Mouse (Mus musculus) lung, embryonic 15.5 days (tissue): Measurements from ENCODE around the gene Ypel2. TPM values are rescaled to one million over a fixed set of nuclear protein-coding genes. Genes with fewer than 3 reads are reported as not detected.
A peak's percentile ranks its signal among the peaks of the same experiment; 100 is the strongest.

ENCODE experiments used
- ATAC-seq: fragments of 200-750 bp; cut with Nextera tagmentation; 2 replicates; pipeline ENCODE4 v1.8.0; 2017; ENCODE audit warnings: moderate number of reproducible peaks, borderline replicate concordance; ENCODE audit not compliant: low FRiP score, low TSS enrichment; ENCODE audit errors: extremely low read depth
- H3K27ac ChIP-seq: fragments of 300-500 bp; sonication (generic); 2 replicates; pipeline ENCODE4 v1.5.1; 2015; ENCODE audit warnings: moderate library complexity, mild to moderate bottlenecking, inconsistent platforms
- H3K27me3 ChIP-seq: fragments of 300-500 bp; sonication (generic); 2 replicates; pipeline ENCODE4 v1.6.1; 2015; ENCODE audit warnings: inconsistent platforms
- H3K36me3 ChIP-seq: fragments of 300-500 bp; sonication (generic); 2 replicates; pipeline ENCODE4 v1.6.1; 2015; ENCODE audit warnings: inconsistent platforms
- H3K4me1 ChIP-seq: fragments of 300-500 bp; sonication (generic); 2 replicates; pipeline ENCODE4 v1.6.1; 2015; ENCODE audit warnings: inconsistent platforms
- H3K4me2 ChIP-seq: fragments of 300-500 bp; sonication (generic); 2 replicates; pipeline ENCODE4 v1.6.1; 2015; ENCODE audit warnings: inconsistent platforms, mild to moderate bottlenecking, moderate library complexity
- H3K4me3 ChIP-seq: fragments of 300-500 bp; sonication (generic); 2 replicates; pipeline ENCODE4 v1.5.1; 2015; ENCODE audit warnings: mild to moderate bottlenecking, inconsistent platforms
- H3K9ac ChIP-seq: fragments of 300-500 bp; sonication (generic); 2 replicates; pipeline ENCODE4 v1.6.1; 2015; ENCODE audit warnings: inconsistent platforms
- H3K9me3 ChIP-seq: fragments of 300-500 bp; sonication (generic); 2 replicates; pipeline ENCODE4 v1.6.1; 2016; ENCODE audit warnings: inconsistent platforms
- WGBS: fragments of 180-500 bp; shearing (Covaris S2); methylation state at CpG from one replicate; pipeline ENCODE4 v1.1.7; 2015; 5-methylcytosine and 5-hydroxymethylcytosine counted together
- polyA plus RNA-seq: library from polyadenylated mRNA; unstranded; fragments of >200 nt; fragmentation: Nextera tagmentation; extraction: Ambion mirVana; gene quantifications from 2 replicates; pipeline ENCODE4 v1.2.1, GENCODE M21; 2015

Gene Ypel2
- polyA plus RNA-seq, 1 experiment from 2014 or later, result 9.4 TPM

DNA sequence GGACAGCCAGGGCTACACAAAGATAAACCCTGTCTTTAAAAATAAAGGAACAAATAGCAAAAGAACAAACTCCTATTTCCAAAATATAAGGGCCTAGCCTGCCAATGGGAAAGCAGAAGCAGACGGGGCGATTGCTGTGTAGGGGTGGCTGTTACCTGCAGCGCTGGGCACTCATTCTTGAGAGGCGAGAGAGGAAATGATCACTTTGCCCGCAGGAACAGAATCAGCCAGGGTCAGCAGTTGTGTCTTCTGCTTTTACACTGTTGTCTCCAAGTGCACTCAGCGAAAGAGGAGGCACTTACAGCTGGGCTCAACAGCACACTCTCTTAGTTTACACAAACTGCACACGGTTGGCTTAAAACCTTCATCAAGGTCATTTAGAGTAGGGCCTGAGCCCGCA, 25.9 kb upstream of the Ypel2 start:
- no peak overlapping the region for H3K9ac ChIP-seq
- no peaks in the 10 kb centered on the region for H3K4me1 ChIP-seq
- 78% methylated on average over 8 of the region's 8 CpGs for WGBS
- H3K4me2 ChIP-seq, result no peak overlapping the region
- no peak overlapping the region for H3K4me3 ChIP-seq
- no peaks in the 10 kb centered on the region for H3K27me3 ChIP-seq
- ATAC-seq, result no peak
- H3K27ac ChIP-seq, result no peak overlapping the region
- H3K9me3 ChIP-seq, result no peaks in the 10 kb centered on the region
- H3K36me3 ChIP-seq, result no peaks in the 10 kb centered on the region

DNA sequence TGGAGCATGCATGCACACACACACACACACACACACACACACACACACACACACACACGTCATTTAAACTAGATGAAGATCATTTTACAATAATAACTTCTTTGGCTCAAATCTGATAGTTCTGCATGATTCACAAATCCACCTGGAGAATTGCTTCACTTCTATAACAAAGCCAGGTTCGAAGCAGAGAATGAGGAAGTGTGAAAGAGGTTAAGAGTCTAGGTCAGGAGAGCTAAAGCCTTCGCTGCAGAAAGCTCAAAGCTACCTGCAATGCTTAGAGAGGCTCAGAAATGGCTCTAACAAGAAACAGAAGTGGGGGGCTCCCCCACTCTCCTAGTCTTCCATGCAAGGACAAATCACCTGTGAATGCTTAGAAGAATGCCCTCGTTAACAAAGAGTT, 24.6 kb upstream of the Ypel2 start:
- Histone ChIP-seq H3K4me3 (no peak overlapping the region), H3K9me3 (no peaks in the 10 kb centered on the region), H3K4me1 (no peaks in the 10 kb centered on the region), H3K9ac (no peak overlapping the region), H3K27me3 (no peaks in the 10 kb centered on the region), H3K4me2 (no peak overlapping the region), H3K36me3 (no peaks in the 10 kb centered on the region), H3K27ac (no peak overlapping the region)
- WGBS, result 54% methylated on average over 4 of the region's 4 CpGs
- no peak for ATAC-seq

GRCm38 (mm10) chr11:87015691-87016090, 22.2 kb upstream of the Ypel2 start:
- no peak overlapping the region for H3K27ac ChIP-seq
- WGBS, result 62% methylated on average over 3 of the region's 3 CpGs
- no peak for ATAC-seq

GRCm38 (mm10) chr11:87010476-87010875, 17.0 kb upstream of the Ypel2 start:
- 19% methylated on average over 9 of the region's 9 CpGs for WGBS
- Histone ChIP-seq H3K9ac (no peak overlapping the region), H3K9me3 (no peaks in the 10 kb centered on the region), H3K27me3 (no peaks in the 10 kb centered on the region), H3K36me3 (no peaks in the 10 kb centered on the region), H3K4me3 (no peak overlapping the region), H3K4me2 (no peak overlapping the region), H3K4me1 (peaks cover 12% of the 10 kb centered on the region; the same call in 1 of the 2 replicates), H3K27ac (no peak overlapping the region)
- no peak for ATAC-seq

More at GRCm38 (mm10) chr11:87015691-87016090, 22.2 kb upstream of the Ypel2 start:
- H3K36me3 ChIP-seq, result no peaks in the 10 kb centered on the region
- no peaks in the 10 kb centered on the region for H3K27me3 ChIP-seq
- H3K4me1 ChIP-seq, result no peaks in the 10 kb centered on the region
- H3K9ac ChIP-seq, result no peak overlapping the region
- H3K4me2 ChIP-seq, result no peak overlapping the region
- no peaks in the 10 kb centered on the region for H3K9me3 ChIP-seq
- no peak overlapping the region for H3K4me3 ChIP-seq

GRCm38 (mm10) chr11:87007371-87007770, 13.9 kb upstream of the Ypel2 start:
- Histone ChIP-seq H3K4me3 (no peak overlapping the region), H3K27ac (peak overlapping the region; percentile 48; the same call in 1 of the 2 replicates)

GRCm38 (mm10) chr11:87004960-87005755, 11.7 kb upstream of the Ypel2 start:
- no peak overlapping the region for H3K9ac ChIP-seq
- no peaks in the 10 kb centered on the region for H3K36me3 ChIP-seq
- H3K4me3 ChIP-seq, result no peak overlapping the region
- 38% methylated on average over 12 of the region's 12 CpGs for WGBS
- no peaks in the 10 kb centered on the region for H3K27me3 ChIP-seq
- H3K4me2 ChIP-seq, result no peak overlapping the region
- H3K4me1 ChIP-seq, result peaks cover 18% of the 10 kb centered on the region
- H3K27ac ChIP-seq, result peak overlapping the region; percentile 48
- H3K9me3 ChIP-seq, result no peaks in the 10 kb centered on the region
- ATAC-seq, result no peak

More at GRCm38 (mm10) chr11:87007371-87007770, 13.9 kb upstream of the Ypel2 start:
- Histone ChIP-seq H3K9ac (no peak overlapping the region), H3K9me3 (no peaks in the 10 kb centered on the region), H3K36me3 (no peaks in the 10 kb centered on the region), H3K4me2 (no peak overlapping the region), H3K27me3 (no peaks in the 10 kb centered on the region), H3K4me1 (peaks cover 18% of the 10 kb centered on the region)
- 13% methylated on average over 8 of the region's 8 CpGs for WGBS
- ATAC-seq, result no peak

DNA sequence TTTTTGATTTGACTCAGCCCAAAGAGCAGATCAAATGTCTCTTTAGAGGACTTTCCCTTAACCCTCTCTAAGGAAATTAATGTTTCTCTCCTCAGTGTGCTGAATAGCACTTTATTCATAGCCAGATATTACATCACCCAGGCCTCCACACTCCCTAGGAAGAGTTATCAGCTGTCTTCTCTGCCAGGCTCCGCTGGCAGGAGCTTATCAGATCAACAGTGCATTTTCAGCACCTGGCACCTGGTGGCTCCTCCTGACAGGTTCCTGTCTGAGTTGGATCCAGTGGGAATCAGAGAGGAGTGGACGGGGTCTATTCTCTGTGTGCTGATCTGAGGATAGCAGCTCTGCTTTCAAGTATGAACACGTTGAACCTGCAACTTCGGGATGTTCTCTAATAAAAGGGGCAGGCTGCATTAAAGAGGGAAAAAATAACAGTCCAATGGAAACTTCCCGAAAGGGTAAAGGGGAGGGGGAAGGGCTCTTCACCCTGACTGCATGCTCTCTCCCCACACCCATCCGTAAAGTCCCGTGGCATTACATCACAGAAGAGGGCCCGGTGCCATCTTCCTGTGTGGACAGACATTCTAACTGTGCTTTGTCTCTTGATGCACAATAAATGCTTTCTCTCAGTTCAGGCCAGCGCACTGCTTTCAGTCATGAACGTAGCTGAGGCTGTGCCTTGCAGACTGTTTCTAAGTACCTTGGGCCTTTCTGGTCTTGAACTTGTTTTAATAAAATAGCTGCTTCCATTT, 8.7 kb upstream of the Ypel2 start:
- Histone ChIP-seq H3K9ac (no peak overlapping the region), H3K9me3 (no peaks in the 10 kb centered on the region), H3K27ac (no peak overlapping the region), H3K4me2 (no peak overlapping the region), H3K36me3 (no peaks in the 10 kb centered on the region), H3K4me3 (no peak overlapping the region), H3K4me1 (peaks cover 12% of the 10 kb centered on the region), H3K27me3 (no peaks in the 10 kb centered on the region)
- 71% methylated on average over 10 of the region's 10 CpGs for WGBS
- no peak for ATAC-seq

GRCm38 (mm10) chr11:87001217-87001616, 7.7 kb upstream of the Ypel2 start:
- no peaks in the 10 kb centered on the region for H3K36me3 ChIP-seq
- no peaks in the 10 kb centered on the region for H3K27me3 ChIP-seq
- no peak for ATAC-seq
- no peak overlapping the region for H3K9ac ChIP-seq
- no peak overlapping the region for H3K4me2 ChIP-seq
- no peaks in the 10 kb centered on the region for H3K9me3 ChIP-seq
- H3K4me1 ChIP-seq, result peaks cover 8% of the 10 kb centered on the region
- no peak overlapping the region for H3K4me3 ChIP-seq
- H3K27ac ChIP-seq, result no peak overlapping the region
- 74% methylated on average over 8 of the region's 8 CpGs for WGBS

DNA sequence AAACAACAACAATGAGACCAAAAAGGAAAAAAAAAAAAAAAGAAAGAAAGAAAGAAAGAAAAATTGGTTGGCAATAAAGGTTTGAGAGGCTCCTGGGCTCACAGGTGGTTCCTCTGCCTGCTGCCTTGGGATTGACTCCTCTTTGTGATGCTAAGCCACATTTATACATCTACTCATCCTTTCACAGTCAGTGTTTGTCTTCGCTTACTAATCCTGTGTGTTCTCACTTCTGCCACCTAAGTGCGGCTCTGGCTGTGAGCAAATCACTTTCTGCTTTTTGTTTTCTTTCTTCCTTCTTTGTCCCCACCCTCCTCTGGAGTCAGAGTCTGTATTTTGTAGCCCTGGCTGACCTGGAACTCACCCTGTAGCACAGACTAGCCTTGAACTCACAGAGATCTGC, 2.8 kb upstream of the Ypel2 start:
- WGBS, result 54% methylated on average over 2 of the region's 2 CpGs
- Histone ChIP-seq H3K9me3 (no peaks in the 10 kb centered on the region), H3K36me3 (no peaks in the 10 kb centered on the region), H3K27ac (no peak overlapping the region), H3K4me1 (peaks cover 26% of the 10 kb centered on the region), H3K9ac (no peak overlapping the region), H3K4me3 (no peak overlapping the region), H3K27me3 (no peaks in the 10 kb centered on the region), H3K4me2 (no peak overlapping the region)
- no peak for ATAC-seq

DNA sequence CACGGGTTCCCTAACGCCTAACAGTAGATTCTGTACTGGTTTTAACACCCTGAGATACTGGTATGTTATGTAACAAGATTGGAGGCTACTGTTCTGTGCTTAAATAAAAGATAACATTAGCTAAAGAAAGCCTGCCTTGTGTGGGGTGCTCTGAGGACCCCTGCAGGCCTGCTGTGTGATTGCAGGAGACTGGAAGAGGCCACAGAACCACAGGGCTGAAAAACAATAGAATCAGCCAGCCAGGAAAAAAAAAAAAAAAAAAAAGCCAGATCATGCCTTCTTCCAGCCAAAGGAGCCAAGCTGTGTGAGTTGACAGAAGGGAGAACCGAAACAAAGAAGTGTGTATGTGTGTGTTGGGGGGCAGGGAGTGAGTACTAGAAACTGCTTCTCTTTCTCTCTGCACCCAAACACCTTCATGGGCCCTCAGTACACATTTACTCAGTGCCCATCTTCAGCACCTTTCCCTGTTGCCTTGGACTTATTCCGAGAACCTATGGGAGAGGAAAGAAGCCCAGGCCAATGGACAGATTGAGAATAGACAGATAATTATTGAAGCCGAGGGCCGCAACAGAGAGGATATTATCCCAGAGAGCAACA, 2.2 kb upstream of the Ypel2 start:
- Histone ChIP-seq H3K4me3 (no peak overlapping the region), H3K4me2 (no peak overlapping the region), H3K27ac (peak overlapping the region; percentile 25; the same call in 1 of the 2 replicates), H3K9me3 (no peaks in the 10 kb centered on the region), H3K36me3 (no peaks in the 10 kb centered on the region), H3K27me3 (no peaks in the 10 kb centered on the region), H3K4me1 (peaks cover 28% of the 10 kb centered on the region), H3K9ac (no peak overlapping the region)
- no peak for ATAC-seq
- whole genome bisulfite sequencing, result 39% methylated on average over 6 of the region's 6 CpGs

DNA sequence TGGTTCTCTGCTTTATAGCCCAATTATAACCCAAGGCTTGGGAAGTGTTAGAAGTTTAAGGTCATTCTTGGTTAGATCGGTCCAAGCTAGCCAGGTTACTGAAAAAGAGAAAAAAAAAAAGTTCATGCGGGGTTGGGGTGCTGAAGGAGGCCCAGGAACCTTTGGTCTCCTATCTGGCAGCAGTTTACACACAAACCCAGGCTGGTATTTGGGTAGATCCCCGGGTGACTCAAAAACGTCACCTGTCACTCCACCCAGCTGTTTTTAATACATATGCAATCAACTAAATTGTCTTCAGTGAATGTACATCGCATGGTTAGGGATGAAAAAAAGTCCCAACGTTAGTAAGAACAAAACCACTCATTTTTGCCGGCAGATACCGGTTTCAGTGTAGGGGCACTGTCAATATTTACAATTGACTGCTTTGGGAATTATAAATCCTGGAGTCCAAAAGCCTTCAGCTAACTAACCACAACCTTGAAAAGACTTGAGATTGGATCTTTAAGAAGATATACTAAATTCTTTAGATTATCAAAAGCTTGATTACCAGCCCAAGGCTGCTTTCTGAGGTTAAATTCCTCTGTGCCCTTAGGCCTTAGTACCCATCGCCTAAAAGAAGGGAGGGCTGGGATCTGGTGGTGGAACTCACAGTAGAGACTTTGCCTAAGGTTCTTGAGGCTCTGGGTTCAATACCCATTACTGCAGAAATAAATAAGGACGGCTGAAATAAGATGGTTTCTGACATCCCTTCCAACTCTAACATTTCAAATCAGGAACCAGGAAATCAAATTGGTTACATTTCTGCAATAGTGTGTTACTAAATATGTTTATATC, 1.5 kb upstream of the Ypel2 start:
- Histone ChIP-seq H3K36me3 (no peaks in the 10 kb centered on the region), H3K27me3 (no peaks in the 10 kb centered on the region), H3K9ac (no peak overlapping the region), H3K4me1 (peaks cover 33% of the 10 kb centered on the region), H3K9me3 (no peaks in the 10 kb centered on the region), H3K4me3 (no peak overlapping the region), H3K27ac (peak overlapping the region; percentile 42), H3K4me2 (no peak overlapping the region)
- WGBS, result 39% methylated on average over 10 of the region's 10 CpGs
- ATAC-seq, result no peak
